Mouse (Mus musculus): Measurements from ENCODE around the gene Atp7b. TPM values are rescaled to one million over a fixed set of nuclear protein-coding genes. Genes with fewer than 3 reads are reported as not detected.
A peak's percentile ranks its signal among the peaks of the same experiment; 100 is the strongest.

The Atp7b gene
- total RNA-seq (2021) = 1 to 10 TPM; 3.1 to 3.3 TPM

GRCm38 (mm10) chr8:22059821-22060445, at the start of gene Atp7b:
Atp7b (minus strand) TSS chr8:22060305.
- intact Hi-C loops (cut with DNase I) = loop anchor here (10.0 kb wide), 1 partner anchor 55 kb away; no protein-coding TSS in a partner anchor
- no peak for DNase-seq

- DNase-seq = no peak
- intact Hi-C loops (cut with DNase I) = no loop called here
These were observed 46.9 kb upstream of the Atp7b start for GRCm38 (mm10) chr8:22107020-22107419.

- intact Hi-C loops (cut with DNase I) = no loop called here
- DNase-seq = peak; percentile 5
These were observed 31.5 kb upstream of the Atp7b start for GRCm38 (mm10) chr8:22091568-22091967.

GRCm38 (mm10) chr8:22089226-22089625, 29.1 kb upstream of the Atp7b start:
- intact Hi-C loops (cut with DNase I) = no loop called here
- no peak for DNase-seq

- DNase-seq = no peak
- intact Hi-C loops (cut with DNase I) = no loop called here
These were observed 19.4 kb upstream of the Atp7b start for GRCm38 (mm10) chr8:22079313-22080007.

GRCm38 (mm10) chr8:22061126-22061525, 1.0 kb upstream of the Atp7b start:
- DNase-seq = no peak
- intact Hi-C loops (cut with DNase I) = no loop called here

GRCm38 (mm10) chr8:22060446-22060889, 363 bp upstream of the Atp7b start, which contains the start of gene Alg11:
Alg11 (plus strand) TSS chr8:22060721.
- intact Hi-C loops (cut with DNase I) = no loop called here

GRCm38 (mm10) chr8:22059153-22059738, 859 bp downstream of the Atp7b start:
- no peak for DNase-seq
- intact Hi-C loops (cut with DNase I) = loop anchor here (10.0 kb wide), 1 partner anchor 54 kb away; no protein-coding TSS in a partner anchor

More at GRCm38 (mm10) chr8:22060446-22060889, 363 bp upstream of the Atp7b start, which contains the start of gene Alg11:
- DNase-seq = peak; percentile 99

GRCm38 (mm10) chr8:22058368-22058767, 1.7 kb downstream of the Atp7b start:
- intact Hi-C loops (cut with DNase I) = loop anchor here (10.0 kb wide), 1 partner anchor 54 kb away; no protein-coding TSS in a partner anchor
- DNase-seq = no peak

GRCm38 (mm10) chr8:22056850-22057249, 3.3 kb downstream of the Atp7b start:
- intact Hi-C loops (cut with DNase I) = loop anchor here (10.0 kb wide), 1 partner anchor 52 kb away; no protein-coding TSS in a partner anchor

GRCm38 (mm10) chr8:22055492-22055877, 4.6 kb downstream of the Atp7b start:
- intact Hi-C loops (cut with DNase I) = loop anchor here (10.0 kb wide), 1 partner anchor 51 kb away; no protein-coding TSS in a partner anchor
- no peak for DNase-seq

More at GRCm38 (mm10) chr8:22056850-22057249, 3.3 kb downstream of the Atp7b start:
- DNase-seq = no peak

GRCm38 (mm10) chr8:22054674-22055491, 5.2 kb downstream of the Atp7b start:
- no peak for DNase-seq
- intact Hi-C loops (cut with DNase I) = loop anchor here (10.0 kb wide), 1 partner anchor 50 kb away; no protein-coding TSS in a partner anchor

GRCm38 (mm10) chr8:22047699-22048464, 12.2 kb downstream of the Atp7b start:
- peak; percentile 57 for DNase-seq
- intact Hi-C loops (cut with DNase I) = no loop called here

GRCm38 (mm10) chr8:22043706-22044105, 16.4 kb downstream of the Atp7b start:
- no peak for DNase-seq

GRCm38 (mm10) chr8:22042515-22042914, 17.6 kb downstream of the Atp7b start:
- intact Hi-C loops (cut with DNase I) = no loop called here
- DNase-seq = no peak

More at GRCm38 (mm10) chr8:22043706-22044105, 16.4 kb downstream of the Atp7b start:
- intact Hi-C loops (cut with DNase I) = no loop called here

- intact Hi-C loops (cut with DNase I) = no loop called here
- DNase-seq = no peak
These were observed 20.0 kb downstream of the Atp7b start for GRCm38 (mm10) chr8:22040153-22040509.

- intact Hi-C loops (cut with DNase I) = no loop called here
These were observed 20.5 kb downstream of the Atp7b start for GRCm38 (mm10) chr8:22039468-22040152.

GRCm38 (mm10) chr8:22037022-22037421, 23.1 kb downstream of the Atp7b start:
- intact Hi-C loops (cut with DNase I) = no loop called here
- DNase-seq = no peak

More at GRCm38 (mm10) chr8:22039468-22040152, 20.5 kb downstream of the Atp7b start:
- DNase-seq = no peak

- intact Hi-C loops (cut with DNase I) = no loop called here
- DNase-seq = no peak
These were observed 24.0 kb downstream of the Atp7b start for GRCm38 (mm10) chr8:22036137-22036536.
